Mouse (Mus musculus) ES-Bruce4 (cell line): Measurements from ENCODE around the gene Fjx1.

Experiments
- CTCF ChIP-seq: IDR thresholded peaks from one replicate; pipeline ENCODE4 v1.8.1; 2011; ENCODE audit warnings: low read depth, low read length
- POLR2A ChIP-seq: IDR thresholded peaks from one replicate; pipeline ENCODE4 v1.8.1; 2011; ENCODE audit warnings: low read length; ENCODE audit not compliant: insufficient read depth

GRCm38 (mm10) chr2:102437357-102438030 is 14.8 kb downstream of the Fjx1 start:
- TF ChIP-seq CTCF (no peak), POLR2A (no peak)
